Mouse (Mus musculus) MEL (cell line): ENCODE results near the gene Cdca3.

Experiments used
- CTCF ChIP-seq, 3 experiments: IDR thresholded peaks in 2 of 3; conservative IDR thresholded peaks in 1 of 3; 2 replicates each; pipeline ENCODE4 v1.5.1; 2011 to 2012; ENCODE audit warnings: low read length in 3 of 3, low read depth in 2 of 3, mild to moderate bottlenecking in 2 of 3, improper control_type of control experiment in 1 of 3, inconsistent platforms in 1 of 3, mixed read lengths in 1 of 3, moderate library complexity in 1 of 3; ENCODE audit not compliant: control insufficient read depth in 1 of 3, insufficient read depth in 1 of 3, poor library complexity in 1 of 3, severe bottlenecking in 1 of 3
- EP300 ChIP-seq, 2 experiments: IDR thresholded peaks; 2 replicates each; pipeline ENCODE4 v1.6.1; 2011; ENCODE audit warnings: improper control_type of control experiment in 2 of 2, low read length in 2 of 2, low read depth in 1 of 2, mild to moderate bottlenecking in 1 of 2
- GABPA ChIP-seq: IDR thresholded peaks from 2 replicates; pipeline ENCODE4 v1.6.1; 2012; ENCODE audit warnings: low read depth, mild to moderate bottlenecking, inconsistent platforms, low read length, improper control_type of control experiment, moderate library complexity
- SIN3A ChIP-seq: IDR thresholded peaks from 2 replicates; pipeline ENCODE4 v1.6.1; 2012; ENCODE audit warnings: low read length, improper control_type of control experiment, inconsistent platforms

- TF ChIP-seq SIN3A, result no peak
- TF ChIP-seq CTCF (IDR thresholded peaks at IDR 0.05 in 2 of 3, conservative IDR thresholded peaks at IDR 0.05 in 1 of 3; ENCODE audit: control insufficient read depth in 1 of 3, insufficient read depth in 1 of 3, low read depth in 2 of 3, low read length in 3 of 3, poor library complexity in 1 of 3, severe bottlenecking in 1 of 3), result no peak
- no peak for TF ChIP-seq GABPA
- no peak for TF ChIP-seq EP300 (IDR thresholded peaks at IDR 0.05; ENCODE audit: low read depth in 1 of 2, low read length in 2 of 2)
Measured at GRCm38 (mm10) chr6:124814448-124814847, 14.9 kb upstream of the Cdca3 start.
